Mouse (Mus musculus): ENCODE measurements around the gene Sh3gl2. TPM values are rescaled to one million over a fixed set of nuclear protein-coding genes. Genes with fewer than 3 reads are reported as not detected.

The Sh3gl2 gene
- 19.6 and 22.3 TPM in 2 replicates for polyA plus RNA-seq (2015; fragmentation: Nextera tagmentation; extraction: Ambion mirVana)

DNA sequence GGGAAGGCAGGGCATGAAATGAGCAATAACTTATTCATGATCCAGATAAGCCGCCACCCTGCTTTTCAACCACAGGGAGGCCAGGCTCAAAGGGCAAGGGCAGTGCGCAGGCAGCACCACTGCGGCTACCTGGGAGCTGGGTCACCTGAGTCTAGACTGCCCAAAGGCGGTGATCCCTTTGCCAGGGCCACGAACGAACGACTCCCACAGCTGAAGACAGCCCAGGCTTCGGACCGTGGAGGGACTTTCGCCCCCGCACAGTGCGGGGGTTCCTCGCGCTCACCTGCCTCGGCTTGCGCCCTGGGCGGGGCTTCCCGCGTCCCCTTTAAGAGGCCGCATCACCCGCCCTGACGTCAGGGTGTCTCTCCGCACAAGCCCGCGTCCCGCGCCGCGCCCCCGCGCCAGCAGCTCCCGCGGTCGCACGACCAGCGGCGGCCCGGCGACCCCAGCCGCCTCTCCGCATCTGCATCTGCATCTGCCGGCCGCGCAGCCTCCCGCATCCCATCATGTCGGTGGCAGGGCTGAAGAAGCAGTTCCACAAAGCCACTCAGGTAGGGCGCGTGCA, at the start of gene Sh3gl2:
Gene Sh3gl2, plus strand, starts transcription at position 56 of the 565 bp plus-strand sequence.
- under 1% methylated on average over 47 of the region's 48 CpGs for WGBS
- Histone ChIP-seq H3K9me3 (ENCODE audit: low read length) (no peaks in the 10 kb centered on the region), H3K4me1 (ENCODE audit: insufficient read depth, low read length) (0 out of 2 replicates have a peak, but pooled peaks cover 3% of the 10 kb centered on the region), H3K9ac (replicated peaks; ENCODE audit: low read length) (peak within 1 kb of the TSS; percentile 77), H3K36me3 (ENCODE audit: insufficient read depth, low read length) (no peaks in the 10 kb centered on the region), H3K4me3 (ENCODE audit: low read length) (peak within 1 kb of the TSS; percentile 86), H3K27me3 (ENCODE audit: insufficient read depth, low read length) (peaks cover 13% of the 10 kb centered on the region; the same call in 1 of the 2 replicates), H3K27ac (ENCODE audit: low read length) (peak within 1 kb of the TSS; percentile 61), H3K4me2 (replicated peaks; ENCODE audit: low read depth, low read length) (peak within 1 kb of the TSS; percentile 91)
- ATAC-seq (ENCODE audit: low FRiP score, low TSS enrichment): peak; percentile 85

DNA sequence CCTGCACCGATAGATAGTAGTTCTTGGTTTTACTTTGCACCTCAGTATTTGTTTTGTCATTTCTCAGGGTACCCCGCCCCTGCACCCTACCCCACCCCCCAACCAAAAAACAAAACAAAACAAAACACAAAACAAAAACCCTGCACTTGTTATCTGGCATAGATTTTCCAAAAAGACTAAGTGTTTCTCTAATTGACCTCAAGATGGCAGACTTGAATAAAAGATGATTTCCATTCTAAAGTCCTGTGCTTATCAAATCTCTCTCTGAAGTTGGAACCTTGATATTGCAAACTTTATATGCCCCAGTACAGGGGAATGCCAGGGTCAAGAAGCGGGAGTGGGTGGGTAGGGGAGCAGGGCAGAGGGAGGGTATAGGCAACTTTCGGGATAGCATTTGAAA, 43.8 kb upstream of the Sh3gl2 start:
- Histone ChIP-seq H3K27me3 (ENCODE audit: insufficient read depth, low read length) (no peaks in the 10 kb centered on the region), H3K9me3 (ENCODE audit: low read length) (no peaks in the 10 kb centered on the region)
- ATAC-seq (ENCODE audit: low FRiP score, low TSS enrichment): no peak

DNA sequence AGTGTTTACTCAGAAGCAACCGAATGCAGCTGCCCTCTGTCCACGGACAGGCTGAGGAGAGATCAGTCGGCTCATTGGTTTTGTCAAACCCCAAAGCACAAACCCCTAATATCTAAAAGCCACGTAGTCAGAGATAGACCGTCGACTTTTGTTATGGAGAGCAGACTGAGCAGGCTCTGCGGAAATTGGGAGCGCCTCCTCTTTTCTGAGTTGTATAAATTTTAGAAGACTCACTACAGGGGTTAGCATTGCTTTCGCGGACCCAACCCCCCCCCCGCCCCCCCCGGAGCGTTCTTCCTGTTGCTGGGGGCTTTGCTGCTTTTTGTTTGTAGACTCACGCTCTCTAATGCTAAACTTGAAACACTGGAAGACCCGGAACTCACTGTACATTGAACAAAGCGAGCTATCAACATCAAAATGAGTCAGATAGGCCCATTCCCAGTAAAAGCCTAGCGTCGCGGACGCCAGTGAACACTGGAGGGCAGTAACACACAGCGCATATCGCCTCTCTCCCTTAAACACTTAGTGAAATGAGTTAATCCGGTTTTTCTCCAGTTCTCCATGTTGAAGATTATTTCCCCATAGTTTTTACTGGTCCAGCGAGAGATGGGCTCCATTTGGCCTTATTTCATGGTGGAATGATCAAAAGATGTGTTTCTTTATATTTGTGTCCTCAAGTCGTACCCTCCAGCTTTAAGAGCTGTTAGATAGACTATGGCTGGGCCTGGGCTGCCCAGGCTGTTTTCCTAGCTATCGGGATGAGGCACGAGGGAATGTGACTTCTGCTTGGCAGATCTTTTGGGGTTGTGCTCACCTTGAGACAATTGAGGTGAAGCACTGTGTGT, 42.2 kb upstream of the Sh3gl2 start:
- Histone ChIP-seq H3K36me3 (ENCODE audit: insufficient read depth, low read length) (no peaks in the 10 kb centered on the region), H3K4me3 (ENCODE audit: low read length) (no peak overlapping the region; the same call in 1 of the 2 replicates), H3K27me3 (ENCODE audit: insufficient read depth, low read length) (no peaks in the 10 kb centered on the region), H3K9me3 (ENCODE audit: low read length) (no peaks in the 10 kb centered on the region), H3K4me2 (replicated peaks; ENCODE audit: low read depth, low read length) (peak overlapping the region; percentile 40), H3K4me1 (ENCODE audit: insufficient read depth, low read length) (no peaks in the 10 kb centered on the region; the same call in 1 of the 2 replicates), H3K9ac (replicated peaks; ENCODE audit: low read length) (0 out of 2 replicates have a peak overlapping the region, but pooled peaks have one; percentile 2), H3K27ac (ENCODE audit: low read length) (no peak overlapping the region)
- ATAC-seq (ENCODE audit: low FRiP score, low TSS enrichment): peak; percentile 90
- whole genome bisulfite sequencing: 30% methylated on average over 27 of the region's 27 CpGs

More for the DNA sequence above, 43.8 kb upstream of the Sh3gl2 start:
- Histone ChIP-seq H3K4me3 (ENCODE audit: low read length) (no peak overlapping the region), H3K9ac (replicated peaks; ENCODE audit: low read length) (no peak overlapping the region), H3K4me2 (replicated peaks; ENCODE audit: low read depth, low read length) (no peak overlapping the region), H3K4me1 (ENCODE audit: insufficient read depth, low read length) (no peaks in the 10 kb centered on the region; the same call in 1 of the 2 replicates), H3K36me3 (ENCODE audit: insufficient read depth, low read length) (no peaks in the 10 kb centered on the region), H3K27ac (ENCODE audit: low read length) (no peak overlapping the region)
- WGBS: 62% methylated on average over 4 of the region's 4 CpGs

DNA sequence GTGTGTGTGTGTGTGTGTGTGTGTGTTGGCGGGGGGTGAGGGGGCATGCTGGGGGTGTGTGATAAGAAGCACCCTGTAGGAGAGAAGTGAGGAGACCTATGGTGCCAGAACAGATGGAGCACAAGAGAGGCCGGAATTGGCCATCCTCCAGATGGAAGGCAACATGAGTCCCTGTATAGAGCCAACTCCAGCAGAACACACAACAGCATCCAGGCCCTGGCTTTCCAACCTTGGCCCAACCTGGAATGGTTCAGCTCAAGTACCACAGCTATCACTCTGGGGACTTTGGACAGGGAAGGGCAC, 41.7 kb upstream of the Sh3gl2 start:
- no peak overlapping the region for H3K27ac ChIP-seq (ENCODE audit: low read length)
- H3K9me3 ChIP-seq (ENCODE audit: low read length): no peaks in the 10 kb centered on the region
- ATAC-seq (ENCODE audit: low FRiP score, low TSS enrichment): peak; percentile 49
- H3K27me3 ChIP-seq (ENCODE audit: insufficient read depth, low read length): no peaks in the 10 kb centered on the region
- no peak overlapping the region for H3K9ac ChIP-seq (replicated peaks; ENCODE audit: low read length)
- no peak overlapping the region for H3K4me3 ChIP-seq (ENCODE audit: low read length)
- H3K4me1 ChIP-seq (ENCODE audit: insufficient read depth, low read length): no peaks in the 10 kb centered on the region; the same call in 1 of the 2 replicates
- WGBS: 88% methylated on average over 2 of the region's 2 CpGs
- H3K4me2 ChIP-seq (replicated peaks; ENCODE audit: low read depth, low read length): no peak overlapping the region
- H3K36me3 ChIP-seq (ENCODE audit: insufficient read depth, low read length): no peaks in the 10 kb centered on the region

DNA sequence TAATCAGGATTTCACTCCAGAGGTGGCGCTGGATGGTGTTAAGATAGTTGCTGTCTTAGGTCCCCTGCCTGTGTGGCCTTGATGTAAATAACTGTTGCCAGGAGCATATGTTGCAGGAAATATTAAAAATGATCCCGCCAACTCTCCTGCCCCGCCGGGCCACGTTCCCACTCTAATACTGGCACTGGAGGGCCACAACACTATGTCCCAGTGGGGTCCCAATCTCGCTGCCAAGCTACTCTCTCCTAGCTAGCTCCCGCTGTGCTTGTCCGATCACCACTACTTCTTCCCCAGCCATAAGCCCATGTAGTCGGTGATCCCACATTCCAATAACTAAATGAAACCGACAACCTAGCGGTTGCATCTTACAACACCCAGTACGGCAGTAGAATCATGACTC, 36.9 kb upstream of the Sh3gl2 start:
- H3K9ac ChIP-seq (replicated peaks; ENCODE audit: low read length): no peak overlapping the region
- no peaks in the 10 kb centered on the region for H3K27me3 ChIP-seq (ENCODE audit: insufficient read depth, low read length)
- no peaks in the 10 kb centered on the region for H3K4me1 ChIP-seq (ENCODE audit: insufficient read depth, low read length)
- WGBS: 94% methylated on average over 12 of the region's 12 CpGs
- no peak overlapping the region for H3K27ac ChIP-seq (ENCODE audit: low read length)
- H3K36me3 ChIP-seq (ENCODE audit: insufficient read depth, low read length): no peaks in the 10 kb centered on the region
- no peak for ATAC-seq (ENCODE audit: low FRiP score, low TSS enrichment)
- H3K9me3 ChIP-seq (ENCODE audit: low read length): no peaks in the 10 kb centered on the region
- no peak overlapping the region for H3K4me2 ChIP-seq (replicated peaks; ENCODE audit: low read depth, low read length)
- H3K4me3 ChIP-seq (ENCODE audit: low read length): no peak overlapping the region

DNA sequence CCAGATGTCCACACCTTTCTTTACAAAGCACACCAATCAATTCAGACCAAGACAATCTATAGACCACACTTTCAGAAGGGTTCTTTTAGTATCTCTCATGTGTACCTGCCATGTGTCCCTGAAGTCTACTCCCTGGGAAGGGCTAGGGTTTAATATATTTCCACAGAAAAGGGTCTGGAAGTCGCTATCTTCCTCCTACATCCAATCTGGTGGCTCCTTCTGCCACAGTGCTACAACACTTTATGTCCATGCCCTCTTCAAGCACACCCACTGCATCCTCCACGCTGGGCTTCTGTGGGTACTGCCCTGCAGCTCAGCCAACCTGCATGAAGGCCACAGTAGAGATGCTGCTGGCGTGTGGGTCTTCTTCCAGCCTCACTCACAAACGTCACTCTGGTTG, 29.5 kb upstream of the Sh3gl2 start:
- Histone ChIP-seq H3K36me3 (ENCODE audit: insufficient read depth, low read length) (no peaks in the 10 kb centered on the region), H3K27me3 (ENCODE audit: insufficient read depth, low read length) (no peaks in the 10 kb centered on the region), H3K4me3 (ENCODE audit: low read length) (no peak overlapping the region), H3K4me1 (ENCODE audit: insufficient read depth, low read length) (no peaks in the 10 kb centered on the region), H3K27ac (ENCODE audit: low read length) (no peak overlapping the region), H3K9me3 (ENCODE audit: low read length) (no peaks in the 10 kb centered on the region), H3K9ac (replicated peaks; ENCODE audit: low read length) (no peak overlapping the region), H3K4me2 (replicated peaks; ENCODE audit: low read depth, low read length) (no peak overlapping the region)
- ATAC-seq (ENCODE audit: low FRiP score, low TSS enrichment): no peak
- WGBS: 83% methylated on average over 4 of the region's 4 CpGs

DNA sequence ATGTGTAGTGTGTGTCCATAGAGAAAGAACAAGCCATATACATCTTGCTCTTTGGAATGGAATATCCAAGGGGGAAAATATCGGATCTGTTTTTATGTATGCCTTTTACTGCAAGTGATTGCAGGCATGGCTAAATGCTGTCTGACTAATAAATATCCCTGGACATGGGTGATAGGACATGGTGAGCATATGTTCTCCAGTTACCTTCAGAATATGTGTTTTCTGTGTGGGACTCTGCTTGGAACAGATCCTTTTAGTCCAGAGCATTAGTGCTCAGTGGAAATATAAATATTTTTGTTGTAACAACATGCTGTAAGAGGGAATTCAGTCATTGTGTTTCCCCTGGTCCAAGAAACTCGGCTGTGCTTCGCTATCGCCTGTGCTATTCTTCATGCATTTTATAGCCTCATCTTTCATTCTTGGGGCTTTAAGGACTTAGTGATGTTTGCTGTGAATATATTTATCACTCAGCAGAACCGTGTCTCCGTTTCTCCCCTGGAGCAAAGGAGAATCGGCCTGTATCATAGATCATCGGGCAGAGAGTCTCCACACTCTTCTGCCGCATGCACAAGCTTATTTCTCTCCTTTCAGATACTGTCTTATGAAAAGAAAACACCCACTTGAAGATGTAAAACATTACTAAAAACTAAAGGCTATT, 26.4 kb upstream of the Sh3gl2 start:
- ATAC-seq (ENCODE audit: low FRiP score, low TSS enrichment): peak; percentile 54
- WGBS: 25% methylated on average over 9 of the region's 9 CpGs
- H3K4me2 ChIP-seq (replicated peaks; ENCODE audit: low read depth, low read length): no peak overlapping the region
- H3K36me3 ChIP-seq (ENCODE audit: insufficient read depth, low read length): no peaks in the 10 kb centered on the region
- no peaks in the 10 kb centered on the region for H3K4me1 ChIP-seq (ENCODE audit: insufficient read depth, low read length)
- H3K27ac ChIP-seq (ENCODE audit: low read length): no peak overlapping the region
- no peaks in the 10 kb centered on the region for H3K27me3 ChIP-seq (ENCODE audit: insufficient read depth, low read length)
- no peak overlapping the region for H3K9ac ChIP-seq (replicated peaks; ENCODE audit: low read length)
- H3K4me3 ChIP-seq (ENCODE audit: low read length): no peak overlapping the region
- no peaks in the 10 kb centered on the region for H3K9me3 ChIP-seq (ENCODE audit: low read length)

DNA sequence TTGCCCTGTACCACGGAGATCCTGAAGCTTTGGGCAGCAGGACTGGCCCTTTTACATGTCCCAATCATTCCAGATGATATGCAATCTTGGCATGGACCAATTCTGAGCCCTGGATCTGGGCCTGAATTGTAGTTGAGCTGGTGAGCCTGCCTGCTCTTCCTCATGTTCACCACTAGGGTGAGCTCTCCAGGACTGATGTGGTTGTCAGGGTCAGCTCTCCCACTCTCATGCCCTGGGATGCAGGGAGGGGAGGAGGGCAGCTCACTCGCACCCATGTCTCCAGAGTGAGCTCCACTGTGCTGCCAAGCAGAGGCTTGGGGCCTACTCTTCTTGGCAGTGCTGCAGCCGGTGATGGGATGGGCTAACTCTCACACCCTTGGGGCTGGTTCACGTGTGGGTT, 18.9 kb upstream of the Sh3gl2 start:
- Histone ChIP-seq H3K4me3 (ENCODE audit: low read length) (no peak overlapping the region), H3K4me1 (ENCODE audit: insufficient read depth, low read length) (no peaks in the 10 kb centered on the region), H3K9me3 (ENCODE audit: low read length) (no peaks in the 10 kb centered on the region), H3K9ac (replicated peaks; ENCODE audit: low read length) (no peak overlapping the region), H3K27me3 (ENCODE audit: insufficient read depth, low read length) (no peaks in the 10 kb centered on the region), H3K36me3 (ENCODE audit: insufficient read depth, low read length) (no peaks in the 10 kb centered on the region), H3K27ac (ENCODE audit: low read length) (no peak overlapping the region), H3K4me2 (replicated peaks; ENCODE audit: low read depth, low read length) (no peak overlapping the region)
- WGBS: 59% methylated on average over 4 of the region's 4 CpGs
- ATAC-seq (ENCODE audit: low FRiP score, low TSS enrichment): no peak

DNA sequence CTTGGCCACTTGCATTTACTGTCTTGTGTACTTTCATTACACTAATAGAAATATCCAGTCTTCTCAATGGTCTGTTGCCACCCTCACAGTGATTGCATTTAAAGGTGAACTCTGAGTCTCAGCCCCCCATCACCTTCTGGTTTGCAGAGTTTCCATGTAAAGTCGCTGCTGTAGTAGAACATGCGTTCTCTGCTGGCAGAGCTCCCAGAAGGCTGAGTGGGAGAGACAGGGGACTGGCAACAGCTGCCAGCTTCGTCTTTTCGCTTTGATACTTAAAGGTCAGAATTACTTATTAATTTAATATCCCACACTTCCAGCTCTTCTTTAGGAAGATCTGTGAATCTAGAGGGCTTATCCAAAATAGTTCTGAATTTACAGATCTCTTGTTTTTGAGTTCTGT, 8.7 kb upstream of the Sh3gl2 start:
- Histone ChIP-seq H3K4me1 (ENCODE audit: insufficient read depth, low read length) (no peaks in the 10 kb centered on the region), H3K4me2 (replicated peaks; ENCODE audit: low read depth, low read length) (no peak overlapping the region), H3K36me3 (ENCODE audit: insufficient read depth, low read length) (no peaks in the 10 kb centered on the region), H3K27ac (ENCODE audit: low read length) (no peak overlapping the region), H3K9ac (replicated peaks; ENCODE audit: low read length) (no peak overlapping the region), H3K4me3 (ENCODE audit: low read length) (no peak overlapping the region), H3K27me3 (ENCODE audit: insufficient read depth, low read length) (no peaks in the 10 kb centered on the region), H3K9me3 (ENCODE audit: low read length) (no peaks in the 10 kb centered on the region)
- no peak for ATAC-seq (ENCODE audit: low FRiP score, low TSS enrichment)
- 63% methylated on average over 4 of the region's 4 CpGs for WGBS

DNA sequence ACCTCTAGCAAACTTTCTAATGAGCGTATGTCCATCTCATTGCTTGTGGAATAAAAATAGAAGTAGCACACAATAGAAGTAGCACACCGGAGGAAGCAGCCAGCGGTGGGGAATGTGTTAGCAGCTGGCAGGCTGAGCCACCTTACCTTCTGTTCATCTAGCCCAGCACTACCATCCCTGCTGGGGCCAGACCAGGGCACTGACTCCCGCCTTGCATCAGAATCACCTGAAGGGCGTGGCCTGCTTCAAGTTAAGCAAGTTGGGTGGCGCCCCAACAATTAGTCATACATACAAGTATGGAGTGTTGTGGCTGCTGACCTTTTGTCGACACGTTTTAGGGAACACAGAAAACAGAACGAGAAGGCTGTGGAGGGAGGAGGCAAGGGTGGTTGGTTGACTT, 6.5 kb upstream of the Sh3gl2 start:
- Histone ChIP-seq H3K27ac (ENCODE audit: low read length) (no peak overlapping the region), H3K9ac (replicated peaks; ENCODE audit: low read length) (no peak overlapping the region), H3K4me3 (ENCODE audit: low read length) (no peak overlapping the region), H3K4me2 (replicated peaks; ENCODE audit: low read depth, low read length) (no peak overlapping the region), H3K4me1 (ENCODE audit: insufficient read depth, low read length) (no peaks in the 10 kb centered on the region), H3K27me3 (ENCODE audit: insufficient read depth, low read length) (no peaks in the 10 kb centered on the region), H3K9me3 (ENCODE audit: low read length) (no peaks in the 10 kb centered on the region), H3K36me3 (ENCODE audit: insufficient read depth, low read length) (no peaks in the 10 kb centered on the region)
- WGBS: 85% methylated on average over 9 of the region's 9 CpGs
- no peak for ATAC-seq (ENCODE audit: low FRiP score, low TSS enrichment)
